Mouse (Mus musculus): ENCODE data around the gene B3gnt6.

Gene B3gnt6

GRCm38 (mm10) chr7:98148721-98149407 lies 50.4 kb downstream of the B3gnt6 start:
- peak in 1 of 2 experiments; percentile 11 for DNase-seq

GRCm38 (mm10) chr7:98147766-98148165 lies 51.5 kb downstream of the B3gnt6 start:
- DNase-seq, result peak in 1 of 2 experiments; percentile 36

DNA sequence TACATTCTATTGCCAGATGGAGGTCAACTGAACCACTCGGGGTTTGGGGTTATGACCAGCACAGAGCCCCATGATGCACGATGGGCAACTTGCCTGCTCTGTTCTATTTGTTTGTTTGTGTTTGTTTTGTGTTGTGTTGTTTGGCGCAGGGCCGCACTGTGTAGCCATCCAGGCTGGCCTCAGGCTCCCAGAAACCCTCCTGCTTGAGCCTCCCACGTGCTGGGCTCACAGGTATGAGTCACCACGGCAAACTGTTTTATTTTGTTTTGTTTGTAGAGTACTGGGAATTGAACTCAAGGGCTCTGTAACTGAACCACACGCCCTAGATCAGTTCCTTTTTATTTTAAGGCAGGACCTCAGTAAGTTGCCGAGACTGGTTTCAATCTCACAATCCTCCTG lies 52.8 kb downstream of the B3gnt6 start:
- DNase-seq, result peak in 1 of 2 experiments; percentile 26

- DNase-seq, result peak in 1 of 2 experiments; percentile 54
Measured at GRCm38 (mm10) chr7:98145842-98146446, 53.3 kb downstream of the B3gnt6 start.

GRCm38 (mm10) chr7:98145402-98145801 lies 53.9 kb downstream of the B3gnt6 start, which contains the start of gene Omp:
Gene Omp, minus strand, starts transcription at chr7:98145502.
- DNase-seq, result peak in 1 of 2 experiments; percentile 8

GRCm38 (mm10) chr7:98142648-98143047 lies 56.6 kb downstream of the B3gnt6 start:
- no peak for DNase-seq
